Mouse (Mus musculus) bone marrow macrophage, adult 2 months (primary cell): Measurements from ENCODE around the gene Cyp17a1. TPM values are rescaled to one million over a fixed set of nuclear protein-coding genes. Genes with fewer than 3 reads are reported as not detected.
A peak's percentile ranks its signal among the peaks of the same experiment; 100 is the strongest.

ENCODE experiments used
- H3K27ac ChIP-seq: 2 replicates; pipeline ENCODE4 v1.5.1; 2012; ENCODE audit warnings: low read depth, low read length; ENCODE audit not compliant: insufficient read depth
- H3K4me1 ChIP-seq: 2 replicates; pipeline ENCODE4 v1.6.1; 2012; ENCODE audit warnings: low read length; ENCODE audit not compliant: control insufficient read depth, insufficient read depth
- H3K4me3 ChIP-seq: 2 replicates; pipeline ENCODE4 v1.5.1; 2012; ENCODE audit warnings: mild to moderate bottlenecking, low read length, moderate library complexity; ENCODE audit not compliant: insufficient read depth
- CTCF ChIP-seq: IDR thresholded peaks from 2 replicates; pipeline ENCODE4 v1.5.1; 2012; ENCODE audit warnings: low read depth, mild to moderate bottlenecking, low read length, moderate library complexity
- POLR2A ChIP-seq: IDR thresholded peaks from 2 replicates; pipeline ENCODE4 v1.6.1; 2012; ENCODE audit warnings: mild to moderate bottlenecking, low read depth, low read length, borderline replicate concordance
- polyA plus RNA-seq: library from polyadenylated mRNA; stranded (reverse); fragments of >200 nt; gene quantifications from 2 replicates; pipeline ENCODE4 v1.2.4, GENCODE M21; 2012; ENCODE audit not compliant: missing spikeins, insufficient read depth, insufficient read length

The Cyp17a1 gene
- polyA plus RNA-seq, 1 experiment = not detected

- H3K4me3 ChIP-seq = no peak overlapping the region
- peak; percentile 77 for TF ChIP-seq CTCF
- TF ChIP-seq POLR2A = no peak
- H3K4me1 ChIP-seq = no peaks in the 10 kb centered on the region
- H3K27ac ChIP-seq = no peak overlapping the region
Observed at GRCm38 (mm10) chr19:46670691-46671090, 2.3 kb downstream of the Cyp17a1 start.

GRCm38 (mm10) chr19:46669802-46670201 lies 3.2 kb downstream of the Cyp17a1 start:
- H3K4me3 ChIP-seq = no peak overlapping the region
- no peak overlapping the region for H3K27ac ChIP-seq
- no peaks in the 10 kb centered on the region for H3K4me1 ChIP-seq
- TF ChIP-seq POLR2A (no peak), CTCF (no peak)

- Histone ChIP-seq H3K4me3 (no peak overlapping the region), H3K4me1 (no peaks in the 10 kb centered on the region), H3K27ac (no peak overlapping the region)
- no peak for TF ChIP-seq CTCF
- no peak for TF ChIP-seq POLR2A
Observed at GRCm38 (mm10) chr19:46668263-46668662, 4.7 kb downstream of the Cyp17a1 start.

- Histone ChIP-seq H3K4me1 (no peaks in the 10 kb centered on the region), H3K4me3 (no peak overlapping the region), H3K27ac (no peak overlapping the region)
- no peak for TF ChIP-seq CTCF
- no peak for TF ChIP-seq POLR2A
Observed at GRCm38 (mm10) chr19:46667300-46667699, 5.7 kb downstream of the Cyp17a1 start.

GRCm38 (mm10) chr19:46665474-46665873 lies 7.5 kb downstream of the Cyp17a1 start:
- H3K4me3 ChIP-seq = no peak overlapping the region
- H3K27ac ChIP-seq = no peak overlapping the region
- TF ChIP-seq CTCF (no peak), POLR2A (no peak)
- H3K4me1 ChIP-seq = no peaks in the 10 kb centered on the region

GRCm38 (mm10) chr19:46662784-46663183 lies 10.2 kb downstream of the Cyp17a1 start:
- TF ChIP-seq POLR2A (no peak), CTCF (no peak)
- Histone ChIP-seq H3K4me3 (no peak overlapping the region), H3K4me1 (no peaks in the 10 kb centered on the region), H3K27ac (no peak overlapping the region)

GRCm38 (mm10) chr19:46662214-46662613 lies 10.8 kb downstream of the Cyp17a1 start:
- TF ChIP-seq CTCF (no peak), POLR2A (no peak)
- Histone ChIP-seq H3K27ac (no peak overlapping the region), H3K4me3 (no peak overlapping the region), H3K4me1 (no peaks in the 10 kb centered on the region)

GRCm38 (mm10) chr19:46661511-46661910 lies 11.5 kb downstream of the Cyp17a1 start:
- TF ChIP-seq CTCF = no peak
- TF ChIP-seq POLR2A = no peak
- Histone ChIP-seq H3K27ac (no peak overlapping the region), H3K4me3 (no peak overlapping the region), H3K4me1 (no peaks in the 10 kb centered on the region)

GRCm38 (mm10) chr19:46658851-46659250 lies 14.1 kb downstream of the Cyp17a1 start:
- Histone ChIP-seq H3K27ac (no peak overlapping the region), H3K4me3 (no peak overlapping the region), H3K4me1 (peaks cover 1% of the 10 kb centered on the region)
- TF ChIP-seq POLR2A (no peak), CTCF (no peak)

GRCm38 (mm10) chr19:46658348-46658747 lies 14.6 kb downstream of the Cyp17a1 start:
- H3K4me3 ChIP-seq = no peak overlapping the region
- TF ChIP-seq CTCF = no peak
- no peak for TF ChIP-seq POLR2A
- H3K27ac ChIP-seq = no peak overlapping the region
- H3K4me1 ChIP-seq = peaks cover 6% of the 10 kb centered on the region
